Mouse (Mus musculus) intestine, embryonic 14.5 days (tissue): ENCODE measurements at regions not wholly inside any gene's neighbourhood (a gene's known extent, or its start where the extent isn't known, plus 50 kb on each side); places are given as distances from the start of the nearest gene placed in this dataset.

Experiments used
- ATAC-seq: fragments of 200-750 bp; cut with Nextera tagmentation; replicated peaks from 2 replicates; pipeline ENCODE4 v1.8.0; 2017; ENCODE audit warnings: low read depth, moderate number of reproducible peaks, moderate TSS enrichment, moderate library complexity; ENCODE audit not compliant: low FRiP score, low TSS enrichment
- DNase-seq: peaks from one replicate; pipeline ENCODE4 v3.0.0-alpha.2; 2018; ENCODE audit warnings: low spot score
- H3K27ac ChIP-seq: fragments of 300-500 bp; sonication (generic); 2 replicates; pipeline ENCODE4 v1.5.1; 2014; ENCODE audit warnings: low read depth, mild to moderate bottlenecking, control low read depth
- H3K27me3 ChIP-seq: fragments of 300-500 bp; sonication (generic); replicated peaks from 2 replicates; pipeline ENCODE4 v1.6.1; 2014; ENCODE audit warnings: low read length, control low read depth; ENCODE audit not compliant: control insufficient read depth, insufficient read depth
- H3K36me3 ChIP-seq: fragments of 300-500 bp; sonication (generic); 2 replicates; pipeline ENCODE4 v1.6.1; 2014; ENCODE audit warnings: low read length, control low read depth; ENCODE audit not compliant: control insufficient read depth, insufficient read depth
- H3K4me1 ChIP-seq: fragments of 300-500 bp; sonication (generic); replicated peaks from 2 replicates; pipeline ENCODE4 v1.6.1; 2014; ENCODE audit warnings: low read length, control low read depth, mixed read lengths; ENCODE audit not compliant: control insufficient read depth, insufficient read depth
- H3K4me2 ChIP-seq: fragments of 300-500 bp; sonication (generic); 2 replicates; pipeline ENCODE4 v1.6.1; 2014; ENCODE audit warnings: low read length
- H3K4me3 ChIP-seq: fragments of 300-500 bp; sonication (generic); 2 replicates; pipeline ENCODE4 v1.5.1; 2014; ENCODE audit warnings: low read depth, low read length, control low read depth, mixed read lengths
- H3K9ac ChIP-seq: fragments of 300-500 bp; sonication (generic); 2 replicates; pipeline ENCODE4 v1.6.1; 2014; ENCODE audit warnings: mild to moderate bottlenecking, low read length
- H3K9me3 ChIP-seq: fragments of 300-500 bp; sonication (generic); 2 replicates; pipeline ENCODE4 v1.6.1; 2016; ENCODE audit warnings: low read length, control low read depth; ENCODE audit not compliant: control insufficient read depth
- WGBS: fragments of 180-500 bp; shearing (Covaris S2); extraction: QIAGEN DNeasy Blood & Tissue Kit; methylation state at CpG from one replicate; pipeline ENCODE4 v1.1.7; 2014; 5-methylcytosine and 5-hydroxymethylcytosine counted together

DNA sequence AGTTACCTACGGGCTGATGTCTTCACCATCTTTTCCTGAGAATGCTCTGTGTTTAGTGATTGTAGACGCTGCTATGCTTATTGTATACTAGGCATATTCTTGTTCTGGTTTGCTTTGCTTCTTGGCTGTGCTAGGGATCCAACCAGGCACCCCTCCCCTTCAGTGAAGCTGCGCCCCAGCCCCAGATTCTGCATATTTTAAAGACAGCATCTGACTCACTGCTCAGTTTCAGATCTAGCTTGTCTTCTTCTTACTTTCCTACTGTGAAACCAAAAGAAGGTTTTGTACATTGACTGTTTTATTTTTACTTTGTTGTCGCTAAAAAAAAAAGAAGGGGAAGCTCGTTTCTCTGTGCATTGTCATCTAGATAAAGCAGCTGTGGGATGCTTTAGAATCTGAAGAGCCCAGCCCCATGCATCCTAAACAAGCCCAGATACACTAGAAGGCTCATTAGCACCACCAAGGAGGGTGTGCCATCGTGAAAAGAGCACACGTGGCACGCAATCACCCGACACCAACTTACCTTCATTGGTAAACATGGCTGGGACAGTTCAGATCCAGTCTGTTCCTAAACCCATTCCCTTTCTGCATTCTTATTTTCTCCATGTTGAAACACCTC is 83.7 kb upstream of the Phyhipl start:
- Histone ChIP-seq H3K4me3 (no peak overlapping the region), H3K36me3 (no peaks in the 10 kb centered on the region), H3K9ac (no peak overlapping the region), H3K9me3 (no peaks in the 10 kb centered on the region), H3K4me1 (no peaks in the 10 kb centered on the region), H3K4me2 (no peak overlapping the region), H3K27me3 (no peaks in the 10 kb centered on the region), H3K27ac (no peak overlapping the region)
- DNase-seq (no peak), ATAC-seq (no peak)
- 83% methylated on average over 9 of the region's 9 CpGs for WGBS

DNA sequence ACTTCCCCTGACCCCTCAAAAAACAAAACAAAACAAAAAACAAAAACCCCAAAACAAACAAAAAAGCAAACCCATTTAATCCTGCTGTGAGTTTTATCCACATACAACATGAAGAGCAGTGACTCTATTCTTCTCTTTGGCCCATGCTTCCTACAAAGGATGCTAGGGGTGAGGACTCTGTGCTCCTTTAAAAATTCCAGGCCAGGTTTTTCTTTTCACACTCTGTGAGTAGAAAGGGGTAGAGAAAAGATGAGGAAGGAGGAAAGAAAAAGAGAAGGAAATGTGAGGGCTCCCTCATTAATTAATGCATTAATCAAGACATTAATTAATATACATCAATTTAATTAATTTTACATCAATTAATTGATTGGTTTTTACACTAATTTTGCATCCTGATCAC is 82.9 kb upstream of the Phyhipl start:
- H3K36me3 ChIP-seq: no peaks in the 10 kb centered on the region
- H3K9me3 ChIP-seq: no peaks in the 10 kb centered on the region
- H3K4me3 ChIP-seq: no peak overlapping the region
- ATAC-seq (no peak), DNase-seq (no peak)
- no peak overlapping the region for H3K4me2 ChIP-seq
- no peaks in the 10 kb centered on the region for H3K27me3 ChIP-seq
- no peaks in the 10 kb centered on the region for H3K4me1 ChIP-seq
- H3K27ac ChIP-seq: no peak overlapping the region
- no peak overlapping the region for H3K9ac ChIP-seq

DNA sequence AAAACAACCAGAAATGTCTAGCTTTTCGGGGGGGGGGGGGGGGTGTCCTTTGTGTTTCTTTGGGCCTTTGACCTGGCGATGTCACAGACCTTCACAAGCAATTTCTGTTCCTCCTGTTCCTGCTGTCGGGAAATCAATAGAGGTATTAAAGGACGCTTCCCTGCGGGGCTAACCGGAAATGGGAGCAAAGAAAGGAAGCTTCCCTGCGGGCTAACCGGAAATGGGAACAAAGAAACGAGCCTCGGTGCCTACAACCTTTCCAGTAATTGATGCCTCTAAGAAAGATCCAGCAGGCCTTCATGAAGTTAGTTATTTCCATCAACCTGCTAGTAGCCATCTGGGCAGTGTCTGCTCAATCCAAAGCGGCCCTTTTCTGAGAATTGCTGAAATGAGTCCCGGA is 78.2 kb upstream of the Phyhipl start:
- Histone ChIP-seq H3K4me1 (no peaks in the 10 kb centered on the region), H3K9me3 (no peaks in the 10 kb centered on the region), H3K9ac (no peak overlapping the region), H3K4me2 (no peak overlapping the region), H3K4me3 (no peak overlapping the region), H3K27me3 (no peaks in the 10 kb centered on the region), H3K27ac (no peak overlapping the region), H3K36me3 (no peaks in the 10 kb centered on the region)
- no peak for DNase-seq
- 82% methylated on average over 12 of the region's 12 CpGs for WGBS
- ATAC-seq: no peak

DNA sequence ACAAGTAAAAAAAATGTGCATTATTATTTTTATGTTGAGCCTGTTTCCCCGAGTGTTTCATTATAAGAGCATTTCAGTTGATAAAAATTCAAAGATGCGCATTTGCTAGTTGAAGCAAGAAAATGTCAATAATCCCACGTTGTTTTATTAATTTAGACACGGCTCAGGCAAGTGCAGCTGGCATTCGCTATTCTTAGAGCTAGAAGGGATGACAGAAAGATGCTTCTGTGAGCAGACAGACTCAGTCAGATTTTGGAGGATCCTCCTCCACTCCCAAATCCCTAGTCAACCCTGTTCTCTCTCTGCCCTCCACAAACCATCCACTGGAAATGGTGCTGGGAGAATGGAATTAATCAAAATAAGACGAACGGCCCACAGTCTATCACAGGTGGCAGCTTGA is 77.7 kb upstream of the Phyhipl start:
- Histone ChIP-seq H3K27ac (no peak overlapping the region), H3K9ac (no peak overlapping the region), H3K4me1 (no peaks in the 10 kb centered on the region), H3K36me3 (no peaks in the 10 kb centered on the region), H3K4me2 (no peak overlapping the region), H3K27me3 (no peaks in the 10 kb centered on the region), H3K4me3 (no peak overlapping the region), H3K9me3 (no peaks in the 10 kb centered on the region)
- WGBS: 87% methylated on average over 7 of the region's 7 CpGs
- ATAC-seq (no peak), DNase-seq (no peak)

DNA sequence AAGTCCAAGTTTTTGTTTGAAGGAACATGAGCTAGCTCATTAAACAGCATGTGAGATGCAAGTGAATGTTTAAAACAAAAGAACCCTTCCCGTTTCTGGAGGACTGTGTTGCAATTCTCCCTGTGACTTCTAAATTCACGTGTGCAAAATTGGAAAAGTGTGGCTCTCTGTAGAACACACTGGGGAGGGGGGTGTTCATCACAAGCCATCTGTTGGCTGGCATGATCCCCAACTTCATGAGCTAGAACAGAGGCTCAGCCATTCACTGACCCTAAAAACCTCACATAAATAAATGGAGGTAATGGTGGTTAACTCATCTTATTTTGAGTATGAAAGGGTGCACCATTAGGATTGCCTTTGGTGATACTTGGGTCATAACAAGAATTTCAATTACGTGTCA is 69.3 kb upstream of the Phyhipl start:
- H3K4me2 ChIP-seq: no peak overlapping the region
- no peaks in the 10 kb centered on the region for H3K4me1 ChIP-seq
- ATAC-seq (no peak), DNase-seq (no peak)
- no peaks in the 10 kb centered on the region for H3K27me3 ChIP-seq
- no peak overlapping the region for H3K4me3 ChIP-seq
- H3K27ac ChIP-seq: no peak overlapping the region
- no peaks in the 10 kb centered on the region for H3K9me3 ChIP-seq
- H3K36me3 ChIP-seq: no peaks in the 10 kb centered on the region
- H3K9ac ChIP-seq: no peak overlapping the region
- WGBS: 79% methylated on average over 3 of the region's 3 CpGs

DNA sequence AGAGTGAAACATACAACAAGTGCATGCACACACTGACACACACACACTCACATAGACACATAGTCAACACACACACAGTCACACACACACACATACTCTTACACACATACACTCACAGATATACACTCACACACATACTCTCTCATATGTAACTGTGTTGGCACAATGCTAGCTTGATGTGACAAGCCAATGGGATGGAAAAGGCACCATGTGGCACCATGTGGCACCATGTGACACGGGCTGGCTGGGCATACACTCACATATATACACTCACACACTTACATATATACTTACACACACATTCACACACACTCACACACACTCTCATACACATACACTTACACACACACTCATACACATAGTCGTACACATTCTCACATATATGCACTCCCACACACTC is 67.0 kb upstream of the Phyhipl start:
- H3K27me3 ChIP-seq: no peaks in the 10 kb centered on the region
- no peaks in the 10 kb centered on the region for H3K36me3 ChIP-seq
- H3K9me3 ChIP-seq: no peaks in the 10 kb centered on the region
- 88% methylated on average over 2 of the region's 2 CpGs for WGBS
- H3K9ac ChIP-seq: no peak overlapping the region
- ATAC-seq: no peak
- DNase-seq: no peak
- H3K4me2 ChIP-seq: no peak overlapping the region
- H3K4me1 ChIP-seq: no peaks in the 10 kb centered on the region
- H3K4me3 ChIP-seq: no peak overlapping the region
- H3K27ac ChIP-seq: no peak overlapping the region

DNA sequence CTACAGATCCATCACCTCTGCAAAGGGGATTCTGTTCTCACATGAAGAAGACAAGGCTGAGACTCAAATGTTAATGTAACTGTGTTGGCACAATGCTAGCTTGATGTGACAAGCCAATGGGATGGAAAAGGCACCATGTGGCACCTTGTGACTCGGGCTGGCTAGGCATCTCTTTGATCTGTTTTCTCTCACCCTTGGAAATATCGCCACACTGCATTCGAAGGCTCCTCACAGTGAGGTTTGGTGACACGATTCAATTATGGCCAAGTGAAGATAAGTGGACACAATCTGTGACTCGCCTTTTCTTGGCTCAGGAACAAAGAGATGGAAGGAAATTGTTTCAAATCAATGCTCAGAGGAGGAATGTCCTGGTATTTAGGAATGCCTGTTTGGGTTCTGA is 66.6 kb upstream of the Phyhipl start:
- H3K27me3 ChIP-seq: no peaks in the 10 kb centered on the region
- H3K4me3 ChIP-seq: no peak overlapping the region
- no peak overlapping the region for H3K4me2 ChIP-seq
- H3K9ac ChIP-seq: no peak overlapping the region
- no peaks in the 10 kb centered on the region for H3K9me3 ChIP-seq
- no peak overlapping the region for H3K27ac ChIP-seq
- 83% methylated on average over 5 of the region's 5 CpGs for WGBS
- H3K4me1 ChIP-seq: no peaks in the 10 kb centered on the region
- DNase-seq (no peak), ATAC-seq (no peak)
- H3K36me3 ChIP-seq: no peaks in the 10 kb centered on the region

DNA sequence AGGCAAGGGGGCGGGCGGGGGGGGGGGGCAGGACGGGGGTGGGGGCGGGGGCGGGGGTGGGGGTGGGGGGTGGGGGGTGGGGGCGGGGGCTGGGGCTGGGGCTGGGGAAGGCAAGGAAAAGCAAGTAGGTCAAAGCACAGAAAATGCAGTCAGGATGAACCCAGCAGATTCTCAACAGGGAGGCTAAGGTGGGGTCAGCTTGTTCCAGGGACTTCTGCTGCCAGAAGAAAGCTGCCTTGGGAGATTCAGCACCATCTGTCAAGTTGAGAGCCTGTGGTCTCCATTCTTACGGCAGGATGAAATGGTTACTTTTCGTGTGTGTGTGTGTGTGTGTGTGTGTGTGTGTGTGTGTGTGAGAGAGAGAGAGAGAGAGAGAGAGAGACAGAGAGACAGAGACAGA is 61.7 kb upstream of the Phyhipl start:
- no peaks in the 10 kb centered on the region for H3K9me3 ChIP-seq
- no peaks in the 10 kb centered on the region for H3K36me3 ChIP-seq
- H3K27me3 ChIP-seq: no peaks in the 10 kb centered on the region
- WGBS: 8% methylated on average over 2 of the region's 8 CpGs
- no peak overlapping the region for H3K4me3 ChIP-seq
- ATAC-seq: no peak
- H3K4me2 ChIP-seq: no peak overlapping the region; the same call in 1 of the 2 replicates
- H3K27ac ChIP-seq: peak overlapping the region; percentile 22; the same call in 1 of the 2 replicates
- H3K4me1 ChIP-seq: no peaks in the 10 kb centered on the region
- no peak for DNase-seq
- H3K9ac ChIP-seq: no peak overlapping the region

DNA sequence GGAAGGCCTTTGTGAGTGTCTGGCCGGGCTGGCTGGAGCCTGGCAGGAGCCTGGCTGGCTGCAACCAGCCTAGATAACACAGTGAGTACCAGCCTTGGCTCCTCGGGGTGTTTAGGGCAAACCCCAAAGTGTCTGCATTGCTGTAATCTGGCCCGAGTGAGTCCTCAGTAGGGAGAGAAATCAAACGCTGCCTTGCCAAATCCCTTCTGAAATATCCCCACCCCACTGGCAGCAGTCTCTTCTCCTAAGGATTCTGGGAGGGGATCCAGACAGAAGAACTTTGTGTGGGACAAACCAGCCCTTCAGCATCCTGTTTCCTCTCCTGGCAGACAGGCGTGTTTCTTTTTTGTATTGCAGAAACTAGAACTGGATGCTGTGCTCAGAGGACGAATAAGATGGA is 61.3 kb upstream of the Phyhipl start:
- DNase-seq: peak; percentile 54
- H3K9me3 ChIP-seq: no peaks in the 10 kb centered on the region
- ATAC-seq: no peak
- no peak overlapping the region for H3K4me3 ChIP-seq
- 10% methylated on average over 6 of the region's 6 CpGs for WGBS
- no peak overlapping the region for H3K4me2 ChIP-seq
- H3K4me1 ChIP-seq: no peaks in the 10 kb centered on the region
- no peak overlapping the region for H3K9ac ChIP-seq
- peak overlapping the region; percentile 62 for H3K27ac ChIP-seq
- no peaks in the 10 kb centered on the region for H3K27me3 ChIP-seq
- H3K36me3 ChIP-seq: no peaks in the 10 kb centered on the region
